Mouse (Mus musculus) MEL (cell line): ENCODE data around the gene Ppp1r12a. TPM values are rescaled to one million over a fixed set of nuclear protein-coding genes. Genes with fewer than 3 reads are reported as not detected.

Experiments used
- DNase-seq: peaks from one replicate; pipeline ENCODE4 v3.0.0; 2011; ENCODE audit warnings: low read depth, low spot score
- H3K27ac ChIP-seq: 2 replicates; pipeline ENCODE4 v1.5.1; 2012; ENCODE audit warnings: low read depth, mild to moderate bottlenecking, control low read depth, low read length, moderate library complexity; ENCODE audit not compliant: control insufficient read depth
- H3K27me3 ChIP-seq, 2 experiments: fragments of 150-350 bp in 1 of 2; sonication (generic) in 1 of 2; 2 replicates each; pipeline ENCODE4 v1.6.1; 2012; ENCODE audit warnings: low read length in 2 of 2, mild to moderate bottlenecking in 2 of 2, improper control_type of control experiment in 1 of 2, moderate library complexity in 1 of 2; ENCODE audit not compliant: insufficient read depth in 2 of 2, control insufficient read depth in 1 of 2
- H3K36me3 ChIP-seq, 2 experiments: 2 replicates each; pipeline ENCODE4 v1.6.1; 2012 to 2014; ENCODE audit warnings: low read length in 2 of 2, improper control_type of control experiment in 1 of 2, inconsistent platforms in 1 of 2, mild to moderate bottlenecking in 1 of 2; ENCODE audit not compliant: insufficient read depth in 2 of 2, control insufficient read depth in 1 of 2
- H3K4me1 ChIP-seq, 2 experiments: fragments of 150-350 bp in 1 of 2; sonication (generic) in 1 of 2; 2 replicates each; pipeline ENCODE4 v1.6.1; 2012; ENCODE audit warnings: low read length in 2 of 2, improper control_type of control experiment in 1 of 2, mild to moderate bottlenecking in 1 of 2; ENCODE audit not compliant: insufficient read depth in 2 of 2, control insufficient read depth in 1 of 2
- H3K4me3 ChIP-seq, 2 experiments: fragments of 150-350 bp in 1 of 2; sonication (generic) in 1 of 2; 2 replicates each; pipeline ENCODE4 v1.5.1; 2012; ENCODE audit warnings: low read depth in 2 of 2, low read length in 2 of 2, mild to moderate bottlenecking in 2 of 2, moderate library complexity in 2 of 2, control low read depth in 1 of 2, improper control_type of control experiment in 1 of 2; ENCODE audit not compliant: control insufficient read depth in 1 of 2, insufficient read depth in 1 of 2
- H3K79me2 ChIP-seq: 2 replicates; pipeline ENCODE4 v1.6.1; 2012; ENCODE audit warnings: mild to moderate bottlenecking, low read length, moderate library complexity; ENCODE audit not compliant: control insufficient read depth, poor library complexity, insufficient read depth
- H3K9ac ChIP-seq: 2 replicates; pipeline ENCODE4 v1.6.1; 2012; ENCODE audit warnings: low read depth, mild to moderate bottlenecking, control low read depth, low read length, moderate library complexity; ENCODE audit not compliant: control insufficient read depth, poor library complexity, severe bottlenecking
- H3K9me3 ChIP-seq: fragments of 150-350 bp; sonication (generic); replicated peaks from 2 replicates; pipeline ENCODE4 v1.6.1; 2012; ENCODE audit warnings: mild to moderate bottlenecking, low read length, improper control_type of control experiment, moderate library complexity; ENCODE audit not compliant: insufficient read depth
- BHLHE40 ChIP-seq: IDR thresholded peaks from 2 replicates; pipeline ENCODE4 v1.6.1; 2012; ENCODE audit warnings: low read depth, mild to moderate bottlenecking, inconsistent platforms, low read length, improper control_type of control experiment, borderline replicate concordance
- CHD1 ChIP-seq: IDR thresholded peaks from 2 replicates; pipeline ENCODE4 v1.6.1; 2012; ENCODE audit warnings: low read depth, mild to moderate bottlenecking, inconsistent platforms, low read length, improper control_type of control experiment
- CHD2 ChIP-seq: IDR thresholded peaks from 2 replicates; pipeline ENCODE4 v1.6.1; 2011; ENCODE audit warnings: low read length, improper control_type of control experiment
- CTCF ChIP-seq, 3 experiments: IDR thresholded peaks in 2 of 3; conservative IDR thresholded peaks in 1 of 3; 2 replicates each; pipeline ENCODE4 v1.5.1; 2011 to 2012; ENCODE audit warnings: low read length in 3 of 3, low read depth in 2 of 3, mild to moderate bottlenecking in 2 of 3, improper control_type of control experiment in 1 of 3, inconsistent platforms in 1 of 3, mixed read lengths in 1 of 3, moderate library complexity in 1 of 3; ENCODE audit not compliant: control insufficient read depth in 1 of 3, insufficient read depth in 1 of 3, poor library complexity in 1 of 3, severe bottlenecking in 1 of 3
- E2F4 ChIP-seq: IDR thresholded peaks from 2 replicates; pipeline ENCODE4 v1.6.1; 2011; ENCODE audit warnings: low read depth, low read length, improper control_type of control experiment, borderline replicate concordance
- ELF1 ChIP-seq: IDR thresholded peaks from 2 replicates; pipeline ENCODE4 v1.6.1; 2014; ENCODE audit warnings: low read depth, mild to moderate bottlenecking, inconsistent platforms, low read length, improper control_type of control experiment, moderate library complexity
- EP300 ChIP-seq, 2 experiments: IDR thresholded peaks; 2 replicates each; pipeline ENCODE4 v1.6.1; 2011; ENCODE audit warnings: improper control_type of control experiment in 2 of 2, low read length in 2 of 2, low read depth in 1 of 2, mild to moderate bottlenecking in 1 of 2
- ETS1 ChIP-seq: IDR thresholded peaks from 2 replicates; pipeline ENCODE4 v1.6.1; 2012; ENCODE audit warnings: low read depth, mild to moderate bottlenecking, inconsistent platforms, low read length, improper control_type of control experiment, moderate library complexity
- GABPA ChIP-seq: IDR thresholded peaks from 2 replicates; pipeline ENCODE4 v1.6.1; 2012; ENCODE audit warnings: low read depth, mild to moderate bottlenecking, inconsistent platforms, low read length, improper control_type of control experiment, moderate library complexity
- GATA1 ChIP-seq: IDR thresholded peaks from 2 replicates; pipeline ENCODE4 v1.6.1; 2011; ENCODE audit warnings: low read depth, low read length, improper control_type of control experiment
- KAT2A ChIP-seq: conservative IDR thresholded peaks from 2 replicates; pipeline ENCODE4 v1.6.1; 2012; ENCODE audit warnings: low read depth, low read length, improper control_type of control experiment, inconsistent platforms
- MAFK ChIP-seq: IDR thresholded peaks from 2 replicates; pipeline ENCODE4 v1.6.1; 2011; ENCODE audit warnings: low read depth, mild to moderate bottlenecking, low read length, improper control_type of control experiment, borderline replicate concordance
- MAX ChIP-seq: IDR thresholded peaks from 2 replicates; pipeline ENCODE4 v1.6.1; 2011; ENCODE audit warnings: low read length, improper control_type of control experiment
- MAZ ChIP-seq: IDR thresholded peaks from 2 replicates; pipeline ENCODE4 v1.6.1; 2012; ENCODE audit warnings: low read depth, mild to moderate bottlenecking, inconsistent platforms, low read length, improper control_type of control experiment
- MEF2A ChIP-seq: IDR thresholded peaks from 2 replicates; pipeline ENCODE4 v1.6.1; 2014; ENCODE audit warnings: low read depth, mild to moderate bottlenecking, inconsistent platforms, low read length, improper control_type of control experiment; ENCODE audit not compliant: poor library complexity, insufficient replicate concordance, severe bottlenecking; ENCODE audit errors: extremely low read depth
- MXI1 ChIP-seq: IDR thresholded peaks from 2 replicates; pipeline ENCODE4 v1.6.1; 2011; ENCODE audit warnings: mild to moderate bottlenecking, low read depth, low read length, improper control_type of control experiment
- MYB ChIP-seq: IDR thresholded peaks from 2 replicates; pipeline ENCODE4 v1.6.1; 2011; ENCODE audit warnings: mild to moderate bottlenecking, low read depth, low read length, improper control_type of control experiment
- MYC ChIP-seq: IDR thresholded peaks from 2 replicates; pipeline ENCODE4 v1.6.1; 2011; ENCODE audit warnings: low read depth, mild to moderate bottlenecking, low read length, improper control_type of control experiment, moderate library complexity
- NELFE ChIP-seq: IDR thresholded peaks from 2 replicates; pipeline ENCODE4 v1.6.1; 2011; ENCODE audit warnings: low read depth, low read length, improper control_type of control experiment
- POLR2AphosphoS5 ChIP-seq: IDR thresholded peaks from 2 replicates; pipeline ENCODE4 v1.6.1; 2012; ENCODE audit warnings: low read depth, borderline replicate concordance, mild to moderate bottlenecking, inconsistent platforms, low read length, moderate library complexity, mixed read lengths
- RAD21 ChIP-seq: IDR thresholded peaks from 2 replicates; pipeline ENCODE4 v1.6.1; 2011; ENCODE audit warnings: mild to moderate bottlenecking, low read depth, low read length, improper control_type of control experiment
- RCOR1 ChIP-seq: IDR thresholded peaks from 2 replicates; pipeline ENCODE4 v1.6.1; 2012; ENCODE audit warnings: low read depth, mild to moderate bottlenecking, inconsistent platforms, low read length, improper control_type of control experiment
- SIN3A ChIP-seq: IDR thresholded peaks from 2 replicates; pipeline ENCODE4 v1.6.1; 2012; ENCODE audit warnings: low read length, improper control_type of control experiment, inconsistent platforms
- SMC3 ChIP-seq: IDR thresholded peaks from 2 replicates; pipeline ENCODE4 v1.6.1; 2011; ENCODE audit warnings: low read depth, low read length, improper control_type of control experiment
- TAL1 ChIP-seq: IDR thresholded peaks from 2 replicates; pipeline ENCODE4 v1.6.1; 2012; ENCODE audit warnings: mild to moderate bottlenecking, inconsistent platforms, low read length, moderate library complexity, mixed read lengths
- TBP ChIP-seq: IDR thresholded peaks from 2 replicates; pipeline ENCODE4 v1.8.0; 2011; ENCODE audit warnings: low read depth, low read length, improper control_type of control experiment
- UBTF ChIP-seq: IDR thresholded peaks from 2 replicates; pipeline ENCODE4 v1.6.1; 2012; ENCODE audit warnings: low read depth, mild to moderate bottlenecking, inconsistent platforms, low read length, improper control_type of control experiment, moderate library complexity, borderline replicate concordance; ENCODE audit not compliant: insufficient read depth
- ZC3H11A ChIP-seq: IDR thresholded peaks from 2 replicates; pipeline ENCODE4 v1.6.1; 2012; ENCODE audit warnings: low read depth, mild to moderate bottlenecking, inconsistent platforms, low read length, improper control_type of control experiment
- ZNF384 ChIP-seq: IDR thresholded peaks from 2 replicates; pipeline ENCODE4 v1.6.1; 2012; ENCODE audit warnings: low read depth, mild to moderate bottlenecking, inconsistent platforms, low read length, improper control_type of control experiment
- polyA plus RNA-seq, 2 experiments: library from polyadenylated mRNA; stranded (reverse) in 1 of 2; unstranded in 1 of 2; fragments of >175 nt in 1 of 2; fragments of >200 nt in 1 of 2; gene quantifications; 2 replicates each; pipeline versions ENCODE4 v1.2.1 to v1.2.4; 2012; ENCODE audit warnings: low replicate concordance in 2 of 2, low read depth in 1 of 2; ENCODE audit not compliant: insufficient read length in 2 of 2, insufficient read depth in 1 of 2, missing spikeins in 1 of 2
- total RNA-seq: library from RNA; depleted of rRNA; stranded (reverse); fragments of 300-350 nt; gene quantifications from 2 replicates; pipeline ENCODE4 v1.2.3, GENCODE M21; 2012

Ppp1r12a gene
- total and polyA plus RNA-seq, 3 experiments, result 46.5 to 86.6 (median 59.1) TPM

- no peak for TF ChIP-seq MYC
- TF ChIP-seq ELF1, result no peak
- no peak for TF ChIP-seq CHD1
- no peak for TF ChIP-seq E2F4
- TF ChIP-seq MAZ, result no peak
- TF ChIP-seq TBP, result no peak
- TF ChIP-seq GABPA, result peak; percentile 68; the same call in 1 of the 2 replicates
- TF ChIP-seq MYB, result no peak
- TF ChIP-seq SIN3A, result peak; percentile 55; the same call in 1 of the 2 replicates
- TF ChIP-seq BHLHE40, result no peak
- TF ChIP-seq GATA1, result 0 out of 2 replicates have a peak, but pooled peaks have one; percentile 40
- no peak for TF ChIP-seq CHD2
- TF ChIP-seq TAL1, result no peak
- TF ChIP-seq SMC3, result no peak
- TF ChIP-seq EP300 (IDR thresholded peaks at IDR 0.05; ENCODE audit: low read depth in 1 of 2, low read length in 2 of 2), result 0 out of 4 replicates have a peak, but pooled peaks of 1 of the 2 experiments have one; percentile 12
- no peak for TF ChIP-seq RAD21
- TF ChIP-seq ZNF384, result no peak
- TF ChIP-seq ZC3H11A, result no peak
- no peak for TF ChIP-seq UBTF
- peak; percentile 66 for TF ChIP-seq ETS1
- no peak for TF ChIP-seq MXI1
- TF ChIP-seq MEF2A, result no peak
- TF ChIP-seq CTCF (IDR thresholded peaks at IDR 0.05 in 2 of 3, conservative IDR thresholded peaks at IDR 0.05 in 1 of 3; ENCODE audit: control insufficient read depth in 1 of 3, insufficient read depth in 1 of 3, low read depth in 2 of 3, low read length in 3 of 3, poor library complexity in 1 of 3, severe bottlenecking in 1 of 3), result no peak
- peak; percentile 65; the same call in 1 of the 2 replicates for TF ChIP-seq MAFK
- no peak for TF ChIP-seq KAT2A
- no peak for TF ChIP-seq MAX
- no peak for TF ChIP-seq NELFE
- no peak for TF ChIP-seq POLR2AphosphoS5
- TF ChIP-seq RCOR1, result no peak
- Histone ChIP-seq H3K4me1 (peaks cover 8 to 14% of the 10 kb centered on the region in 2 experiments; a peak in 2 of 4 replicates), H3K27me3 (no peaks in the 10 kb centered on the region), H3K79me2 (peaks cover 3% of the 10 kb centered on the region; the same call in 1 of the 2 replicates), H3K9me3 (no peaks in the 10 kb centered on the region), H3K27ac (no peak overlapping the region), H3K9ac (no peak overlapping the region), H3K4me3 (no peak overlapping the region), H3K36me3 (peaks cover 3 to 16% of the 10 kb centered on the region in 2 experiments)
- DNase-seq, result peak; percentile 58
Observed at GRCm38 (mm10) chr10:108224413-108224812, 62.4 kb downstream of the Ppp1r12a start.
